Mouse (Mus musculus) adrenal gland, postnatal 10 days (tissue): ENCODE measurements at regions not wholly inside any gene's neighbourhood (a gene's known extent, or its start where the extent isn't known, plus 50 kb on each side); places are given as distances from the start of the nearest gene placed in this dataset.

Experiments used
- DNase-seq: peaks from one replicate; pipeline ENCODE4 v3.0.0; 2021; ENCODE audit warnings: mixed read lengths

DNA sequence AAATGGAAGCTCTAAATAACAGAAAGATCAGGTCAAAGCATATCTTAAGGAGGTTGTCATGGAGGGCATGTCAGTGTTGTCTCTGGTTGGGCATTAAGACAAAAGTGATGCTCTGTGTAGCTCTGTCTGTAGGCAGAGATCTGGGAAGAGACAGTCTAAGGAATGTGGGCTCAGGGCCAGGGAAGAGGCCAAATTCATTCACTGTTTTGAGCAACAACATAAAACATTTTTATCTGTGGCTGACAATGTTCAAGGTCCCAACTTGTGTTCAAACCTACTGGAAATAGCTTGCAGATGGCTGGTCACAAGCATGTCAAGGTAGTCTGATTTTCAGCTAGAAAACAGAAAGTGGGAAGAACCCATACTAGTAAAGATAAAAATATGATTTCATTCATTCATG lies 374.6 kb upstream of the Fam49a start:
- DNase-seq, result peak; percentile 59

GRCm38 (mm10) chr12:11899031-11899430 lies 362.9 kb upstream of the Fam49a start:
- no peak for DNase-seq

DNA sequence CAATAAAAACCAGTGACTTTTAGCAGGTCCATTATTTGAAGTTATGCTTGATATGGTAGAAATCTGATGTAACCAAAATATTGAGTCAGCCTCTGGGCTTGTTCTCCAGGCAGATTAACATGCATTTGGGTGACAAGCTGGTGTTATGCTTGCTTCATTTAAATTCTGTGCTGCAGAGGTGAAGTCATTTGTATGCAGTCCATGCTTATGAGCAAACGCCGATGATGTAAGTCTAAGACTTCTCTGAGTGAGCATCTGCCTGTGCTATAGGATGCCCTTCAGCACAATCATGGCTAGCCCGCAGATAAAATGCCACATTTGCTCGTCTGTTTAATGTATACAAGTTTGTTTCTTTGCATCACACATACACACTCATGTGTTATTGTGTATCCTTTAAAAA lies 355.4 kb upstream of the Fam49a start:
- no peak for DNase-seq
